Mouse (Mus musculus): ENCODE measurements around the gene Pbx1. TPM values are rescaled to one million over a fixed set of nuclear protein-coding genes. Genes with fewer than 3 reads are reported as not detected.
"Not testable (repeated sequence)": the region's sequence is repeated elsewhere in the genome, so short reads cannot be mapped to it uniquely, and the experiment has no call there.

Gene Pbx1
- 31.3 and 42.9 TPM in 2 replicates for total RNA-seq (2014; rRNA removed; ENCODE audit: low replicate concordance)
- polyA plus RNA-seq (2015; fragmentation: Nextera tagmentation; extraction: Ambion mirVana), result 15.7 and 17.1 TPM in 2 replicates

GRCm38 (mm10) chr1:168432232-168432280 is at the start of gene Pbx1:
Gene Pbx1, minus strand, starts transcription at chr1:168432270.
- H3K27me3 ChIP-seq (ENCODE audit: control insufficient read depth, insufficient read depth, low read length); DNase-seq (ENCODE audit: low spot score): not testable (repeated sequence)

GRCm38 (mm10) chr1:168479626-168480025 is 47.6 kb upstream of the Pbx1 start:
- H3K27ac ChIP-seq (ENCODE audit: low read depth), result no peak overlapping the region
- no peaks in the 10 kb centered on the region for H3K36me3 ChIP-seq (replicated peaks; ENCODE audit: control insufficient read depth, insufficient read depth, low read length)
- no peak for DNase-seq (ENCODE audit: low spot score)
- no peak for ATAC-seq (ENCODE audit: insufficient read depth, low read depth)
- no peak overlapping the region for H3K9ac ChIP-seq (replicated peaks; ENCODE audit: low read depth, low read length)
- TF ChIP-seq EP300 (IDR thresholded peaks at IDR 0.05; ENCODE audit: low read depth) (no peak), CTCF (IDR thresholded peaks at IDR 0.05; ENCODE audit: low read depth) (no peak)
- H3K4me3 ChIP-seq (ENCODE audit: low read depth, low read length), result no peak overlapping the region
- H3K4me1 ChIP-seq (ENCODE audit: control insufficient read depth, insufficient read depth), result 0 out of 2 replicates have a peak, but pooled peaks cover 7% of the 10 kb centered on the region
- H3K9me3 ChIP-seq (replicated peaks; ENCODE audit: control insufficient read depth, low read length), result no peaks in the 10 kb centered on the region
- H3K27me3 ChIP-seq (ENCODE audit: control insufficient read depth, insufficient read depth, low read length), result no peaks in the 10 kb centered on the region
- 90% methylated on average over 8 of the region's 8 CpGs for WGBS
- no peak overlapping the region for H3K4me2 ChIP-seq (ENCODE audit: low read depth, low read length)

More at GRCm38 (mm10) chr1:168432232-168432280, at the start of gene Pbx1:
- not testable (repeated sequence) for H3K36me3 ChIP-seq (replicated peaks; ENCODE audit: control insufficient read depth, insufficient read depth, low read length); ATAC-seq (ENCODE audit: insufficient read depth, low read depth); H3K9me3 ChIP-seq (replicated peaks; ENCODE audit: control insufficient read depth, low read length)
- Histone ChIP-seq H3K27ac (ENCODE audit: low read depth) (peak within 1 kb of the TSS; percentile 97), H3K9ac (replicated peaks; ENCODE audit: low read depth, low read length) (peak within 1 kb of the TSS; percentile 75), H3K4me1 (ENCODE audit: control insufficient read depth, insufficient read depth) (peaks cover 15% of the 10 kb centered on the region), H3K4me3 (ENCODE audit: low read depth, low read length) (peak within 1 kb of the TSS; percentile 90), H3K4me2 (ENCODE audit: low read depth, low read length) (peak within 1 kb of the TSS; percentile 83)

GRCm38 (mm10) chr1:168478829-168479228 is 46.8 kb upstream of the Pbx1 start:
- no peak overlapping the region for H3K27ac ChIP-seq (ENCODE audit: low read depth)
- no peak for TF ChIP-seq CTCF (IDR thresholded peaks at IDR 0.05; ENCODE audit: low read depth)
- TF ChIP-seq EP300 (IDR thresholded peaks at IDR 0.05; ENCODE audit: low read depth), result no peak
- H3K4me3 ChIP-seq (ENCODE audit: low read depth, low read length), result no peak overlapping the region
- WGBS, result 71% methylated on average over 2 of the region's 2 CpGs
- no peak overlapping the region for H3K9ac ChIP-seq (replicated peaks; ENCODE audit: low read depth, low read length)
- no peak overlapping the region for H3K4me2 ChIP-seq (ENCODE audit: low read depth, low read length)
- no peaks in the 10 kb centered on the region for H3K36me3 ChIP-seq (replicated peaks; ENCODE audit: control insufficient read depth, insufficient read depth, low read length)
- H3K27me3 ChIP-seq (ENCODE audit: control insufficient read depth, insufficient read depth, low read length), result no peaks in the 10 kb centered on the region
- DNase-seq (ENCODE audit: low spot score) (no peak), ATAC-seq (ENCODE audit: insufficient read depth, low read depth) (no peak)
- H3K4me1 ChIP-seq (ENCODE audit: control insufficient read depth, insufficient read depth), result 0 out of 2 replicates have a peak, but pooled peaks cover 7% of the 10 kb centered on the region
- H3K9me3 ChIP-seq (replicated peaks; ENCODE audit: control insufficient read depth, low read length), result no peaks in the 10 kb centered on the region

DNA sequence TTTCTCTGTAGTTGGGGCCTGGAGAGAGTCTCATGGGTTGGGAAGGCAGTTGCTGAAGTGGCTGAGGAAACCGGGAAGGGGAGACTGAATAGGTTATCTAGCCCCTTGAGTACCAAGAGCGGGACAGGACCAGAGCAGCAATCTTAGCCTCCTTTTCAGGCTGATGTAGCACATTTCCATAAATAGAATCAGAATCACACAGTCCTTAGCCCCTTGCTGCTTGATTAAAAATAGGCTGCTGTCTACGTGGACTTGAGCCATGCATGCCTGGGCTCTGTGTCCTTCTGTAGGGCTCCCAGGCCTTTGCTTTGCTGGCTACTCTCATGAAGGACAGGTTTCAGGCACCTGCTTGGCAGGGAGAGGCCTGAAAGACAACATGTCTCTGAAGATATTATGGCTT is 44.8 kb upstream of the Pbx1 start:
- H3K9ac ChIP-seq (replicated peaks; ENCODE audit: low read depth, low read length), result no peak overlapping the region
- no peaks in the 10 kb centered on the region for H3K27me3 ChIP-seq (ENCODE audit: control insufficient read depth, insufficient read depth, low read length)
- H3K4me3 ChIP-seq (ENCODE audit: low read depth, low read length), result no peak overlapping the region
- 0 out of 2 replicates have a peak, but pooled peaks cover 7% of the 10 kb centered on the region for H3K4me1 ChIP-seq (ENCODE audit: control insufficient read depth, insufficient read depth)
- H3K36me3 ChIP-seq (replicated peaks; ENCODE audit: control insufficient read depth, insufficient read depth, low read length), result no peaks in the 10 kb centered on the region
- H3K27ac ChIP-seq (ENCODE audit: low read depth), result peak overlapping the region; percentile 92
- 0 out of 2 replicates have a peak, but pooled peaks have one; percentile 45 for TF ChIP-seq EP300 (IDR thresholded peaks at IDR 0.05; ENCODE audit: low read depth)
- TF ChIP-seq CTCF (IDR thresholded peaks at IDR 0.05; ENCODE audit: low read depth), result no peak
- no peak overlapping the region for H3K4me2 ChIP-seq (ENCODE audit: low read depth, low read length)
- peak; percentile 93 for ATAC-seq (ENCODE audit: insufficient read depth, low read depth)
- WGBS, result 20% methylated on average over 3 of the region's 3 CpGs
- DNase-seq (ENCODE audit: low spot score), result peak; percentile 88
- H3K9me3 ChIP-seq (replicated peaks; ENCODE audit: control insufficient read depth, low read length), result no peaks in the 10 kb centered on the region

GRCm38 (mm10) chr1:168476216-168476897 is 44.3 kb upstream of the Pbx1 start:
- no peaks in the 10 kb centered on the region for H3K27me3 ChIP-seq (ENCODE audit: control insufficient read depth, insufficient read depth, low read length)
- no peak overlapping the region for H3K4me3 ChIP-seq (ENCODE audit: low read depth, low read length)
- H3K9me3 ChIP-seq (replicated peaks; ENCODE audit: control insufficient read depth, low read length), result no peaks in the 10 kb centered on the region
- WGBS, result 33% methylated on average over 14 of the region's 14 CpGs
- no peak overlapping the region for H3K4me2 ChIP-seq (ENCODE audit: low read depth, low read length)
- ATAC-seq (ENCODE audit: insufficient read depth, low read depth), result peak; percentile 73
- H3K27ac ChIP-seq (ENCODE audit: low read depth), result peak overlapping the region; percentile 92
- H3K4me1 ChIP-seq (ENCODE audit: control insufficient read depth, insufficient read depth), result 0 out of 2 replicates have a peak, but pooled peaks cover 7% of the 10 kb centered on the region
- TF ChIP-seq CTCF (IDR thresholded peaks at IDR 0.05; ENCODE audit: low read depth), result no peak
- TF ChIP-seq EP300 (IDR thresholded peaks at IDR 0.05; ENCODE audit: low read depth), result no peak
- H3K36me3 ChIP-seq (replicated peaks; ENCODE audit: control insufficient read depth, insufficient read depth, low read length), result no peaks in the 10 kb centered on the region
- H3K9ac ChIP-seq (replicated peaks; ENCODE audit: low read depth, low read length), result no peak overlapping the region
- peak; percentile 35 for DNase-seq (ENCODE audit: low spot score)

- whole genome bisulfite sequencing, result 95% methylated on average over 17 of the region's 17 CpGs
- DNase-seq (ENCODE audit: low spot score) (no peak), ATAC-seq (ENCODE audit: insufficient read depth, low read depth) (no peak)
- Histone ChIP-seq H3K27ac (ENCODE audit: low read depth) (peak overlapping the region; percentile 92), H3K27me3 (ENCODE audit: control insufficient read depth, insufficient read depth, low read length) (no peaks in the 10 kb centered on the region), H3K4me1 (ENCODE audit: control insufficient read depth, insufficient read depth) (0 out of 2 replicates have a peak, but pooled peaks cover 7% of the 10 kb centered on the region), H3K4me2 (ENCODE audit: low read depth, low read length) (no peak overlapping the region), H3K9me3 (replicated peaks; ENCODE audit: control insufficient read depth, low read length) (no peaks in the 10 kb centered on the region), H3K4me3 (ENCODE audit: low read depth, low read length) (no peak overlapping the region), H3K36me3 (replicated peaks; ENCODE audit: control insufficient read depth, insufficient read depth, low read length) (no peaks in the 10 kb centered on the region), H3K9ac (replicated peaks; ENCODE audit: low read depth, low read length) (no peak overlapping the region)
- no peak for TF ChIP-seq EP300 (IDR thresholded peaks at IDR 0.05; ENCODE audit: low read depth)
- no peak for TF ChIP-seq CTCF (IDR thresholded peaks at IDR 0.05; ENCODE audit: low read depth)
These were observed 43.6 kb upstream of the Pbx1 start for GRCm38 (mm10) chr1:168475579-168476208.
